Mouse (Mus musculus) naive thymus-derived CD4-positive, alpha-beta T cell, adult 2 months (primary cell): ENCODE measurements around the gene Haghl.
A peak's percentile ranks its signal among the peaks of the same experiment; 100 is the strongest.
"Not testable (repeated sequence)": the region's sequence is repeated elsewhere in the genome, so short reads cannot be mapped to it uniquely, and the experiment has no call there.

Experiments used
- DNase-seq: peaks from one replicate; pipeline ENCODE4 v3.0.0-alpha.2; 2011; ENCODE audit warnings: low read depth

The Haghl gene

DNA sequence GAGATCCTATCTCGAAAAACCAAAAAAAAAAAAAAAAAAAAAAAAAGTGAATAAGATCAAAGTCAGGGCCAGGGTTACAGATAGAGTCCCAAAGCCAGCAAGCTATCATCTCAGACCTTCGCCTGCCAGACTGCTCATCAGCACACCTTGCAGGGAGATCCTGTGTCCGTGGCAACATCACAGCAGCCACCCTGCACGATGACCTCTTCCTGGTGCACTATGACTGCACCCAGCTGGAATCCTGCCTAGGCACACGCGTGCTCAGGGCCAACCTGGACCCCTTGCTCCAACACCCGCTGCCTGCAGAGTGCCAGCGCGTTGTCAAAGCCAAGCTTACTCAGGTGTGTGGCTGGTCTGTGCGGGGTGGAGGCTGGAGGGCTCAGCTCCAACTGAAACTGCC lies 41.2 kb downstream of the Haghl start:
- DNase-seq: no peak

DNA sequence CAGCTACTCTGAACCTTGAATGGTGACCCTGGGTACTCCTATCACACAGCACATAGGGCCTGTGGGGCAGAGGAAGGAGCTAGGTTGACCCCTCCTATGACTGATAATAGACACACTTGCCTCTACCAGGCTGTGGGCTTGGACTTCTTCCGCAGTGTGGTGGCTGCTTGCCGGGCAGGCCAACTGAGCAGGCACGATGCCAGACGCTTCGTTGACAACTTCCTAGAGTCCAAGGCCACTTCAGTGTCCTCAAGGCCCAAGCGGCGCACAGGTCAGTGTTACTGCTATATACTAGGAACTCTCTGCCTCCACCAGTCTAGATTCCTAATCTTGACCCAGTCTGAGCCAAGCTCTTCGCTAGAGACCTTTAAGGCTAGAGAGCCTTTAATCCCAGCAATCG lies 41.6 kb downstream of the Haghl start:
- DNase-seq: no peak

DNA sequence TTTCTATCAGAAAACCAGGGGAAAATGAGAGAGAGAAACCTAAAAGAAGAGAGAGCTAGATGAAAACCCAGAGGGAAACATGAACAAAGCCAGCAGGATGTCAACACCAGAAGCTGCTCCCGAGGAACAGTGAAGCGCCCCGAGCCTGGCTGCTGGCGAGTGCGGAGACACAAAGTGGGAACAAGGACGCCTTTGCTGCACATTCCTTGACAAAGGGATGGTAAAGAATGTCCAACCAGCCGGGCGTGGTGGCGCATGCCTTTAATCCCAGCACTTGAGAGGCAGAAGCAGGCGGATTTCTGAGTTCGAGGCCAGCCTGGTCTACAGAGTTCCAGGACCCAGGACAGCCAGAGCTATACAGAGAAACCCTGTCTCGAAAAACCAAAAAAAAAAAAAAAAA lies 44.0 kb downstream of the Haghl start:
- not testable (repeated sequence) for DNase-seq

DNA sequence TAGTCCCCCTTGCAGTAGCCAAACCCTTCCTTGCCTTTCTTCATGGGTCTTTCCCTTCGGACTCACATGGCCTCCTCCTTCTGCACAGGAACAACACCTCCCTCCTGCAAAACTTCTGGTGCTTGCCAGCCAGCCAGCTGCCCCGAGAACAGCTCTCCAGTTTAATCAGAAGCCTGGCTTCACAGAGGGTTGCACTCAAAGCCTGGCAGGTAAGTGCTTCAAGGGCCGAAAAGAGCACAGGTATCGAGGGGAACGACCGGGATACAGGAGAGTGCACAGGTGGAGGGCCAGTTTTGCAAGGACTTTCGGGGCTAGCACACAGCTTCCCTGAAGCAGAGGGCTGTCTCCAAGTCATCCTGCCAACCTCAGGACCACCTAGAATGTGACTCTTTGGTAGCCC lies 46.6 kb downstream of the Haghl start:
- DNase-seq: no peak

DNA sequence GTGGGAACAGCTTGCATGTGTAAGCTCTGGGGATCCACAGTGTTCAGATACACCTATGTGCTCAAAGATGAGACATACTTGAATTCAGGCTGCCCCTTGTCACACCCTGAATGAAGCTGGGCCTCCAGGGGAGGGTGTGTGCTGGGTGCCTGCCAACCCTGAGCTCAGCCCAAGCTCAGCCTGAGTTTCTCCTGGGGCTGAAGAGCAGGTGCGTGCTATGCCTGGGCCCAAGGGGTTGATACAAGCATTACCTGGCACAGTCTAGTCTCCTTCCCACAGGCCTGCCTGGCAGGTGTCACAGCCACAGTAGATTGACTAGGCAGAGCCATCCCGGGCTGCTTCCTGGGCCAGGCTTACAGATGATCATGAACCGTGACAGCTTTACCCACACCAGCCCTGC lies 49.7 kb downstream of the Haghl start, which contains the start of gene Mslnl:
Gene Mslnl (plus strand): TSS at position 298 of the 400 bp plus-strand sequence.
- no peak for DNase-seq

DNA sequence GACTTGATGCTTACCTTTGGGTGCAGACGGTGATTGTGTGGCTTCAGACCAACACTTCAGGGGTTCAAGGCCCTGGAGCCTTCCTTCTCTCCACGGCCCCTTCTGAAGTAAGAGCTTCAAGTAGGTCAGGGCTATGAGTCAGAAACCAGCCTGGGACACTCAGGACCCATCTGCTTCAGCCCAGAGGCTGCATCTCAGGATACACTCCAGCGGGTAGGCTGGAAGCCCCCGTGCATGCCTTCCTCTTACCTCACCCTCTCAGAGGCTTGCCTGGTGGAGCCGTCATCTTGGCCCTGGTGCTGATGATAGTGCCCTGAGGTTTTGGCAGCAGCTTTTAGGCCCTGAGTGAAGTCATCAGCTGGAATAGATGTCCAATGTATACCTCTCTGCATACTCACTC lies 50.2 kb downstream of the Haghl start:
- DNase-seq: no peak

DNA sequence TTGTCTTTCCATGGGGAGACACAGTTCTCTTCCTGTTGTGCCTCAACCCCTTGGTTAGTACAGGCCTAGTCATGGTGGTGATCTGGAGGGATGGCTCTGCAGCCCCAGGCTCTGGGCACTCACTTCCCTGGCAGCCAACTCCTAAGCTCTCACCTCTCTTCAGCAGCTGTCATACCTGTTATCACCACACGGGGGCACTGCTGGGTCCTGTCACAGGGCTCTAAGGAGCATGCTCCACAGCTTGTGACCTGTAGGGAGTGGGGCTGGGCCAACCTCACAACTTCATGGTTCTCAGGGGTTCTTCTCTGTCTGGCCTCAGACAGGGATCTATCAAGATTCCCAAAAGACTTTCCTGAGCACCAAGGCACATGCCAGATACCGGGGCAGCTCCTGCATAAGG lies 53.4 kb downstream of the Haghl start:
- peak; percentile 90 for DNase-seq
